Comparison of ENCODE assay signal across 8 mouse cellular contexts in the genomic region with DNA sequence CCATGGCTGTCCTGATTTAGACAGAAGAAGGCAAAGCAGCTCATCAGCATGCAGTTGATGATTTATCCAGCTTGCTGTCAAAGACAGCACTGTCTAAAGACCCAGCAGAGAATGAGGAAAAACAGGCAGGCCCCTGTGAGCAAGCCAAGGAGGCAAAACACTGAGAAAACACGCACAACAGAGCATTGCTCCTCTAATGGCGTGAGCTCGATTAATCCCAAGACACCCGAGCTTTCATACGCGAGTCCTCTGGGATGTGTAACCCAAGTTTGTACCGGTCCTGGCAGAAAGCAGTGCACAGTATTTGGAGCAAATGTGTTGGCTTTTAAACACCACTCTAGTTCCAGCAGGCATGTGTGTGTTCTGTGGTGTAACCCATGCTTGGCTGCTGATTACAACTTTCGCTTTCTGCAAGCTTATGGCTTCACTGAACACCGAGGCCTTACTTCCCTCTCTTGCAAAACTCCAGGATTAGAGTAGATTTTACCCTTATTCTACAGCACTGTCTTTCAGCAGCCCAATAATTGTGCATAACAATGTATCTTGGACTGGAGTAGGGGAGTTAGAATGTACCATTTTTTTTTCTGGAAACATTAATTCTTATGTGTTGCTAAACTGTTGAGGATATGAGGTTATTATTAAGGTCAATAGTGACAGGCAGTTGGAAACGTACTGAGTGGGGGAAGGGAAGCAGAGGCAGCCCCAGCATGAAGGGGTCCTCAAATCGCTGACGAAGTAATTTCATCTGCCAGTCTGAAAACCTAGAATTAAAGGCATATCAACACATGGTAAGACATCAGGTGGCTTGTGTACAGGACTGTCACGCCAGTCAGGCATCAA. TPM values are rescaled to one million over a fixed set of nuclear protein-coding genes. Genes with fewer than 3 reads are reported as not detected.
DNase-seq lines count a peak whose midpoint lies in the region; ATAC-seq lines count a peak whose summit lies in the region.

No protein-coding gene starts in this region.

- peak; percentile 80 for ATAC-seq in frontal cortex, adult (ENCODE audit: low TSS enrichment)

- DNase-seq in adrenal gland, adult 8-10 months, result peak; percentile 10
- no peak for DNase-seq in adrenal gland, postnatal 4 days (ENCODE audit: low spot score in 2 of 2)
- DNase-seq in 416B (ENCODE audit: low read depth), result peak; percentile 40
- DNase-seq in kidney, adult 9 months, result peak; percentile 42
- peak; percentile 26 to 43 for DNase-seq in lung, adult 18-20 months
- DNase-seq in right cerebral cortex, adult 2 months (ENCODE audit: low spot score in 2 of 2), result peak; percentile 8 to 26
- DNase-seq in thymus, postnatal 0 days (ENCODE audit: low spot score), result no peak

RNA-seq across cellular contexts. Expression of gene Skap2, which starts 52.0 kb away (rescaled TPM):
- 10 to 100 TPM; 43.7 to 73.2 (median 54.2) TPM for total RNA-seq in adrenal gland, adult 8-10 months (2022)
- total RNA-seq in adrenal gland, postnatal 4 days (2021), result 10 to 100 TPM; 42.5 to 46.4 TPM
- polyA plus RNA-seq in thymus, postnatal 0 days (2015; fragmentation: Nextera tagmentation; extraction: Ambion mirVana), result 24.2 and 24.6 TPM in 2 replicates

Comparison
In these comparisons a context has a peak if more than half of its experiments do, and no peak if none do; other contexts are left out.
1. DNase-seq: peak in adrenal gland, adult 8-10 months (single experiment), 416B (single experiment), kidney, adult 9 months (single experiment), lung, adult 18-20 months (2 of 2) and right cerebral cortex, adult 2 months (2 of 2); none in adrenal gland, postnatal 4 days (0 of 2) and thymus, postnatal 0 days (single experiment).